Comparison of ENCODE assay signal across 30 mouse cellular contexts in the genomic region with DNA sequence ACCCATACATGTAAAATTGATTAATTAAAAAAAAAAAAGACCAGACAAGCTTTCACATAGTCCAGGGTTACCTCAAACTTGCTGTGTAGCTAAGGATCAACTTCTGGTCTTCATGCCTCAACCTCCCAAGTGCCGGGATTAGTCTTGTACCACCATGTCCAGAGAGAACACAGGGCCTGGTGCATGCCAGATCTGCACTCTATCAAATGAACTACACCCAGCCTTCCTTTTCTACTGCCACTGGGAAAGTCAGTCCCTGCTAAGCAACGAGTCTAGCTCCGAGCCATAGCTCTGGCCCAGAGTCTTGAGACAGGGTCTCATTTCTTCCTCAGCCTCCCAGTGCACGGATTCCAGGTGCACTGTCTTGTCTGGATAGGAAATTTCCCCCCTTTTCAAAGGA. TPM values are rescaled to one million over a fixed set of nuclear protein-coding genes. Genes with fewer than 3 reads are reported as not detected.
"Had no signal": no experiment of that assay in that cellular context is flagged by ENCODE, and none has a peak within 500 bp of the region (broad histone marks: within the 10 kb centered on the region; RNA-seq: fewer than 3 reads in every experiment).

No protein-coding gene starts in this region.

- H3K27me3 ChIP-seq: heart, embryonic 12.5 days; heart, embryonic 13.5 days; heart, embryonic 15.5 days; hindbrain, embryonic 12.5 days; hindbrain, embryonic 13.5 days; hindbrain, embryonic 15.5 days; intestine, embryonic 15.5 days; kidney, embryonic 15.5 days had no signal

- DNase-seq: heart, postnatal 14 days; heart, postnatal 36 days; heart, postnatal 4 days; kidney, adult 11 months; kidney, adult 18-20 months; kidney, adult 2 months; kidney, adult 8-10 months; kidney, adult 9 months; kidney, postnatal 10 days; kidney, postnatal 14 days; kidney, postnatal 25 days; kidney, postnatal 36 days; kidney, postnatal 4 days; layer of hippocampus, adult 9-11 months; layer of hippocampus, postnatal 36 days had no signal

- H3K4me2 ChIP-seq: heart, embryonic 11.5 days; heart, embryonic 12.5 days; heart, embryonic 13.5 days; heart, embryonic 15.5 days; hindbrain, embryonic 12.5 days; hindbrain, embryonic 13.5 days; hindbrain, embryonic 14.5 days; hindbrain, embryonic 15.5 days; intestine, embryonic 15.5 days; kidney, embryonic 15.5 days had no signal

- H3K4me3 ChIP-seq: heart, embryonic 10.5 days; heart, embryonic 12.5 days; heart, embryonic 13.5 days; heart, embryonic 15.5 days; hindbrain, embryonic 10.5 days; hindbrain, embryonic 12.5 days; hindbrain, embryonic 13.5 days; hindbrain, embryonic 15.5 days; intestine, embryonic 15.5 days; kidney, embryonic 15.5 days; layer of hippocampus, adult 2 months had no signal

RNA-seq across cellular contexts. Expression of a gene that starts 28.3 kb away (rescaled TPM):
- total RNA-seq: hematopoietic stem cell, adult 5-6 weeks had no signal
- polyA plus RNA-seq: inflammation-experienced regulatory T-cells, adult 6 months had no signal
